26 mouse cellular contexts compared by ENCODE assay signal in the genomic region with DNA sequence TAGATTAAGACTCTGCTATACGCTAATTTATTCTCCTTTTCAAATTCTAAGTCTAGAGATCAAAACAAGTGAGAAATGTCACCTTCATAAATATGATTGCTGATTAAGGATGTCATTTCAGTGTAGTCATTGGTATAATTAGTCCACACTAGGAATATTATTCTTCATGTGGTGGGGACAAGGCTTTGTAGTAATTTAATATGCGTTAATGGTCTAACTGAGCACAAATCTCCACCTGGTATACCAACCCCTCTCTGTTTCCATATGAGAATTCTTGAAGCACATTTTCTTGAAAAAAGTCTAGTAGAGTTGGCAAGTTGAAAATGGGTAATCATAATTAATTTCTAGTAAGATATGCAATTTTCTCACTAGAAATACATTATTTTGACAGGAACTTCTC.
"Had no signal": no experiment of that assay in that cellular context is flagged by ENCODE, and none has a peak within 500 bp of the region (broad histone marks: within the 10 kb centered on the region; RNA-seq: fewer than 3 reads in every experiment).

No protein-coding gene starts in this region.

- H3K4me3 ChIP-seq: heart, adult 2 months; heart, embryonic 13.5 days; heart, embryonic 15.5 days; hindbrain, embryonic 13.5 days; hindbrain, embryonic 15.5 days; kidney, embryonic 15.5 days; left cerebral cortex, adult 2 months; limb, embryonic 10.5 days; limb, embryonic 12.5 days had no signal

- H3K4me2 ChIP-seq: heart, embryonic 11.5 days; heart, embryonic 13.5 days; heart, embryonic 15.5 days; hindbrain, embryonic 13.5 days; hindbrain, embryonic 15.5 days; kidney, embryonic 15.5 days; limb, embryonic 12.5 days; liver, embryonic 11.5 days had no signal

- H3K9ac ChIP-seq: heart, embryonic 13.5 days; heart, embryonic 15.5 days; hindbrain, embryonic 13.5 days; hindbrain, embryonic 15.5 days; kidney, embryonic 15.5 days; limb, embryonic 12.5 days had no signal

- H3K36me3 ChIP-seq: heart, embryonic 13.5 days; heart, embryonic 15.5 days; hindbrain, embryonic 13.5 days; hindbrain, embryonic 15.5 days; kidney, embryonic 15.5 days; limb, embryonic 10.5 days; limb, embryonic 12.5 days had no signal

- H3K4me1 ChIP-seq: heart, embryonic 13.5 days; heart, embryonic 15.5 days; hindbrain, embryonic 13.5 days; hindbrain, embryonic 15.5 days; kidney, embryonic 15.5 days; limb, embryonic 10.5 days; limb, embryonic 12.5 days had no signal

- ATAC-seq: hindbrain, postnatal 0 days; intestine, embryonic 16.5 days had no signal

- H3K27ac ChIP-seq: heart, adult 2 months; heart, embryonic 13.5 days; heart, embryonic 15.5 days; hindbrain, embryonic 13.5 days; hindbrain, embryonic 15.5 days; hindbrain, postnatal 0 days; kidney, embryonic 15.5 days; kidney, postnatal 0 days; left cerebral cortex, adult 2 months; limb, embryonic 10.5 days; limb, embryonic 12.5 days had no signal

- H3K9me3 ChIP-seq: heart, embryonic 13.5 days; heart, embryonic 15.5 days; hindbrain, embryonic 13.5 days; hindbrain, embryonic 15.5 days; kidney, embryonic 15.5 days; limb, embryonic 10.5 days; limb, embryonic 12.5 days had no signal

- H3K27me3 ChIP-seq: heart, embryonic 13.5 days; heart, embryonic 15.5 days; hindbrain, embryonic 13.5 days; hindbrain, embryonic 15.5 days; kidney, embryonic 15.5 days; limb, embryonic 12.5 days had no signal

- DNase-seq: gastrocnemius, postnatal 14 days; gastrocnemius, postnatal 36 days; heart, adult 11 months; heart, adult 2 months; heart, postnatal 14 days; heart, postnatal 36 days; kidney, adult 11 months; kidney, adult 2 months; kidney, adult 9 months; kidney, postnatal 14 days; kidney, postnatal 36 days; layer of hippocampus, adult 9-11 months; liver had no signal
